Mouse (Mus musculus) hindbrain, embryonic 14.5 days (tissue): Measurements from ENCODE around the gene Fdps. TPM values are rescaled to one million over a fixed set of nuclear protein-coding genes. Genes with fewer than 3 reads are reported as not detected.

ENCODE experiments used
- ATAC-seq: fragments of 200-750 bp; cut with Nextera tagmentation; 2 replicates; pipeline ENCODE4 v1.8.0; 2017; ENCODE audit warnings: moderate number of reproducible peaks, mild to moderate bottlenecking, moderate TSS enrichment, moderate library complexity; ENCODE audit not compliant: low FRiP score
- DNase-seq: peaks from one replicate; pipeline ENCODE4 v3.0.0-alpha.2; 2015; ENCODE audit warnings: low spot score
- H3K27ac ChIP-seq: fragments of 300-500 bp; sonication (generic); 2 replicates; pipeline ENCODE4 v1.5.1; 2014; ENCODE audit warnings: mild to moderate bottlenecking, moderate library complexity
- H3K27me3 ChIP-seq: fragments of 300-500 bp; sonication (generic); 2 replicates; pipeline ENCODE4 v1.6.1; 2014; ENCODE audit warnings: mild to moderate bottlenecking, low read length, mixed read lengths; ENCODE audit not compliant: control insufficient read depth, insufficient read depth
- H3K36me3 ChIP-seq: fragments of 300-500 bp; sonication (generic); replicated peaks from 2 replicates; pipeline ENCODE4 v1.6.1; 2014; ENCODE audit not compliant: control insufficient read depth, insufficient read depth
- H3K4me1 ChIP-seq: fragments of 300-500 bp; sonication (generic); replicated peaks from 2 replicates; pipeline ENCODE4 v1.6.1; 2014; ENCODE audit warnings: antibody characterized with exemption, low read length, mixed read lengths; ENCODE audit not compliant: control insufficient read depth, insufficient read depth
- H3K4me2 ChIP-seq: fragments of 300-500 bp; sonication (generic); replicated peaks from 2 replicates; pipeline ENCODE4 v1.6.1; 2014; ENCODE audit warnings: mild to moderate bottlenecking, moderate library complexity
- H3K4me3 ChIP-seq: fragments of 300-500 bp; sonication (generic); replicated peaks from 2 replicates; pipeline ENCODE4 v1.5.1; 2014; ENCODE audit warnings: mild to moderate bottlenecking, low read length
- H3K9ac ChIP-seq: fragments of 300-500 bp; sonication (generic); 2 replicates; pipeline ENCODE4 v1.6.1; 2014
- H3K9me3 ChIP-seq: fragments of 300-500 bp; sonication (generic); 2 replicates; pipeline ENCODE4 v1.6.1; 2016; ENCODE audit warnings: low read length; ENCODE audit not compliant: control insufficient read depth
- WGBS: fragments of 180-500 bp; shearing (Covaris S2); extraction: QIAGEN DNeasy Blood & Tissue Kit; methylation state at CpG from one replicate; pipeline ENCODE4 v1.1.7; 2014; 5-methylcytosine and 5-hydroxymethylcytosine counted together
- polyA plus RNA-seq: library from polyadenylated mRNA; unstranded; fragments of >200 nt; fragmentation: Nextera tagmentation; extraction: Ambion mirVana; gene quantifications from 2 replicates; pipeline ENCODE4 v1.2.1, GENCODE M21; 2014

Gene Fdps
- polyA plus RNA-seq, 1 experiment from 2014 or later = 416 TPM

- WGBS = 79% methylated on average over 1 of the region's 1 CpGs
- H3K4me1 ChIP-seq = no peaks in the 10 kb centered on the region
Observed at GRCm38 (mm10) chr3:89108146-89108545, 6.4 kb upstream of the Fdps start.

GRCm38 (mm10) chr3:89107545-89107944 is 5.8 kb upstream of the Fdps start:
- no peaks in the 10 kb centered on the region; the same call in 1 of the 2 replicates for H3K4me1 ChIP-seq
- no peaks in the 10 kb centered on the region for H3K36me3 ChIP-seq
- no peak overlapping the region for H3K27ac ChIP-seq
- 78% methylated on average over 3 of the region's 3 CpGs for WGBS
- H3K9ac ChIP-seq = no peak overlapping the region
- no peak overlapping the region for H3K4me3 ChIP-seq
- no peaks in the 10 kb centered on the region for H3K9me3 ChIP-seq
- H3K27me3 ChIP-seq = no peaks in the 10 kb centered on the region
- DNase-seq = no peak
- H3K4me2 ChIP-seq = no peak overlapping the region
- no peak for ATAC-seq

More at GRCm38 (mm10) chr3:89108146-89108545, 6.4 kb upstream of the Fdps start:
- H3K27me3 ChIP-seq = no peaks in the 10 kb centered on the region
- no peaks in the 10 kb centered on the region for H3K9me3 ChIP-seq
- H3K27ac ChIP-seq = no peak overlapping the region
- H3K4me3 ChIP-seq = no peak overlapping the region
- DNase-seq = no peak
- ATAC-seq = no peak
- no peak overlapping the region for H3K4me2 ChIP-seq
- H3K9ac ChIP-seq = no peak overlapping the region
- no peaks in the 10 kb centered on the region for H3K36me3 ChIP-seq

GRCm38 (mm10) chr3:89106881-89107280 is 5.1 kb upstream of the Fdps start:
- Histone ChIP-seq H3K9me3 (no peaks in the 10 kb centered on the region), H3K4me1 (no peaks in the 10 kb centered on the region; the same call in 1 of the 2 replicates), H3K4me2 (no peak overlapping the region), H3K27ac (no peak overlapping the region), H3K36me3 (no peaks in the 10 kb centered on the region), H3K9ac (no peak overlapping the region), H3K4me3 (no peak overlapping the region), H3K27me3 (no peaks in the 10 kb centered on the region)
- no peak for DNase-seq
- no peak for ATAC-seq

- no peak overlapping the region for H3K4me3 ChIP-seq
- H3K4me2 ChIP-seq = no peak overlapping the region
- no peak overlapping the region for H3K27ac ChIP-seq
- 69% methylated on average over 4 of the region's 4 CpGs for WGBS
- DNase-seq (no peak), ATAC-seq (no peak)
- H3K4me1 ChIP-seq = peaks cover 16% of the 10 kb centered on the region
- no peak overlapping the region for H3K9ac ChIP-seq
- H3K36me3 ChIP-seq = peaks cover 21% of the 10 kb centered on the region
- H3K27me3 ChIP-seq = no peaks in the 10 kb centered on the region
- no peaks in the 10 kb centered on the region for H3K9me3 ChIP-seq
Observed at GRCm38 (mm10) chr3:89103291-89103595, 1.5 kb upstream of the Fdps start.

GRCm38 (mm10) chr3:89102495-89103290 is 934 bp upstream of the Fdps start:
- Histone ChIP-seq H3K9ac (peak overlapping the region; percentile 51), H3K4me1 (peaks cover 16% of the 10 kb centered on the region), H3K27ac (peak overlapping the region; percentile 86), H3K27me3 (no peaks in the 10 kb centered on the region), H3K9me3 (no peaks in the 10 kb centered on the region), H3K4me3 (peak overlapping the region; percentile 65), H3K36me3 (peaks cover 26% of the 10 kb centered on the region), H3K4me2 (peak overlapping the region; percentile 60)
- no peak for DNase-seq
- no peak for ATAC-seq
- WGBS = 67% methylated on average over 12 of the region's 12 CpGs

GRCm38 (mm10) chr3:89101459-89101811 is 324 bp downstream of the Fdps start:
- H3K4me1 ChIP-seq = peaks cover 16% of the 10 kb centered on the region
- WGBS = 0% methylated on average over 19 of the region's 19 CpGs
- peaks cover 39% of the 10 kb centered on the region for H3K36me3 ChIP-seq
- H3K27ac ChIP-seq = peak overlapping the region; percentile 80
- H3K4me2 ChIP-seq = peak overlapping the region; percentile 80
- no peaks in the 10 kb centered on the region for H3K27me3 ChIP-seq
- peak; percentile 36; the same call in 1 of the 2 replicates for ATAC-seq
- peak overlapping the region; percentile 65 for H3K9ac ChIP-seq
- H3K4me3 ChIP-seq = peak overlapping the region; percentile 65
- no peaks in the 10 kb centered on the region for H3K9me3 ChIP-seq
- no peak for DNase-seq

- peak within 1 kb of the TSS; percentile 80 for H3K4me2 ChIP-seq
- no peaks in the 10 kb centered on the region for H3K9me3 ChIP-seq
- H3K4me3 ChIP-seq = peak within 1 kb of the TSS; percentile 65
- no peak for ATAC-seq
- WGBS = 46% methylated on average over 7 of the region's 7 CpGs
- peaks cover 16% of the 10 kb centered on the region for H3K4me1 ChIP-seq
- H3K27me3 ChIP-seq = no peaks in the 10 kb centered on the region
- DNase-seq = no peak
- H3K9ac ChIP-seq = peak within 1 kb of the TSS; percentile 65
- H3K36me3 ChIP-seq = peaks cover 45% of the 10 kb centered on the region
- H3K27ac ChIP-seq = peak within 1 kb of the TSS; percentile 80
Observed at GRCm38 (mm10) chr3:89100811-89101210, 948 bp downstream of the Fdps start, which contains the start of gene Gm43738. Gm43738 (minus strand) TSS chr3:89101099.

- no peak overlapping the region for H3K27ac ChIP-seq
- peaks cover 57% of the 10 kb centered on the region for H3K36me3 ChIP-seq
- DNase-seq (no peak), ATAC-seq (no peak)
- WGBS = 90% methylated on average over 10 of the region's 10 CpGs
- peaks cover 31% of the 10 kb centered on the region for H3K4me1 ChIP-seq
- H3K9me3 ChIP-seq = no peaks in the 10 kb centered on the region
- H3K4me2 ChIP-seq = peak overlapping the region; percentile 98; the same call in 1 of the 2 replicates
- H3K9ac ChIP-seq = no peak overlapping the region
- H3K27me3 ChIP-seq = no peaks in the 10 kb centered on the region
- no peak overlapping the region for H3K4me3 ChIP-seq
Observed at GRCm38 (mm10) chr3:89094021-89094420, 7.7 kb downstream of the Fdps start.

GRCm38 (mm10) chr3:89093175-89093574 is 8.6 kb downstream of the Fdps start, which contains the start of gene Rusc1:
Rusc1 (minus strand) TSS chr3:89093311.
- peak within 1 kb of the TSS; percentile 73 for H3K4me3 ChIP-seq
- H3K36me3 ChIP-seq = peaks cover 57% of the 10 kb centered on the region
- peak; percentile 87 for ATAC-seq
- peak within 1 kb of the TSS; percentile 98 for H3K4me2 ChIP-seq
- peak; percentile 91 for DNase-seq
- peak within 1 kb of the TSS; percentile 89 for H3K27ac ChIP-seq
- WGBS = 1% methylated on average over 18 of the region's 18 CpGs
- H3K27me3 ChIP-seq = no peaks in the 10 kb centered on the region
- H3K9ac ChIP-seq = peak within 1 kb of the TSS; percentile 72
- no peaks in the 10 kb centered on the region for H3K9me3 ChIP-seq
- peaks cover 32% of the 10 kb centered on the region for H3K4me1 ChIP-seq
